Mouse (Mus musculus) CH12.LX (cell line): Measurements from ENCODE around the gene St6galnac6. TPM values are rescaled to one million over a fixed set of nuclear protein-coding genes. Genes with fewer than 3 reads are reported as not detected.

Experiments used
- DNase-seq: peaks from one replicate; pipeline ENCODE4 v3.0.0-alpha.2; 2013; ENCODE audit errors: extremely low read depth
- H3K27ac ChIP-seq: 2 replicates; pipeline ENCODE4 v1.5.1; 2012; ENCODE audit warnings: low read depth, mild to moderate bottlenecking, control low read depth, moderate library complexity; ENCODE audit not compliant: insufficient read depth
- H3K27me3 ChIP-seq: replicated peaks from 2 replicates; pipeline ENCODE3; 2012; ENCODE audit warnings: inconsistent platforms
- H3K36me3 ChIP-seq, 2 experiments: replicated peaks in 1 of 2; 2 replicates each; pipeline versions ENCODE3 to v1.6.1; 2012; ENCODE audit warnings: inconsistent platforms in 1 of 2, low read length in 1 of 2, mild to moderate bottlenecking in 1 of 2, mixed read lengths in 1 of 2, moderate library complexity in 1 of 2; ENCODE audit not compliant: control insufficient read depth in 1 of 2, insufficient read depth in 1 of 2
- H3K4me1 ChIP-seq, 2 experiments: 2 replicates each; pipeline ENCODE4 v1.6.1; 2012; ENCODE audit warnings: inconsistent platforms in 1 of 2, moderate library complexity in 1 of 2; ENCODE audit not compliant: insufficient read depth in 2 of 2, control insufficient read depth in 1 of 2
- H3K4me2 ChIP-seq: 2 replicates; pipeline ENCODE4 v1.6.1; 2012; ENCODE audit warnings: low read depth, mild to moderate bottlenecking, control low read depth; ENCODE audit not compliant: poor library complexity, insufficient read depth, severe bottlenecking
- H3K4me3 ChIP-seq, 3 experiments: fragments of 150-350 bp in 1 of 3; sonication (generic) in 1 of 3; replicated peaks in 1 of 3; 2 replicates each; pipeline versions ENCODE3 to v1.5.1; 2011 to 2012; ENCODE audit warnings: low read depth in 2 of 3, low read length in 2 of 3, mild to moderate bottlenecking in 2 of 3, moderate library complexity in 2 of 3, control low read depth in 1 of 3, improper control_type of control experiment in 1 of 3, inconsistent platforms in 1 of 3, mixed read lengths in 1 of 3; ENCODE audit not compliant: poor library complexity in 1 of 3
- H3K79me2 ChIP-seq: replicated peaks from 2 replicates; pipeline ENCODE4 v1.6.1; 2012; ENCODE audit warnings: mild to moderate bottlenecking, moderate library complexity; ENCODE audit not compliant: control insufficient read depth, poor library complexity, insufficient read depth, severe bottlenecking; ENCODE audit errors: extremely low read depth
- H3K9ac ChIP-seq: 2 replicates; pipeline ENCODE4 v1.6.1; 2012; ENCODE audit warnings: low read depth, mild to moderate bottlenecking, control low read depth, moderate library complexity; ENCODE audit not compliant: insufficient read depth
- H3K9me3 ChIP-seq: replicated peaks from 2 replicates; pipeline ENCODE3; 2012; ENCODE audit warnings: low read length, inconsistent platforms, mixed read lengths
- CTCF ChIP-seq, 2 experiments: IDR thresholded peaks in 1 of 2; conservative IDR thresholded peaks in 1 of 2; 2 replicates each; pipeline ENCODE4 v1.5.1; 2011 to 2012; ENCODE audit warnings: low read depth in 2 of 2, low read length in 2 of 2, improper control_type of control experiment in 1 of 2, inconsistent platforms in 1 of 2, mild to moderate bottlenecking in 1 of 2, moderate library complexity in 1 of 2
- E2F4 ChIP-seq: IDR thresholded peaks from 2 replicates; pipeline ENCODE4 v1.6.1; 2011; ENCODE audit warnings: low read depth, low read length, improper control_type of control experiment; ENCODE audit not compliant: insufficient replicate concordance
- ETS1 ChIP-seq: conservative IDR thresholded peaks from 2 replicates; pipeline ENCODE4 v1.6.1; 2012; ENCODE audit warnings: low read depth, mild to moderate bottlenecking, inconsistent platforms, low read length, improper control_type of control experiment, moderate library complexity
- GABPA ChIP-seq: IDR thresholded peaks from 2 replicates; pipeline ENCODE4 v1.6.1; 2012; ENCODE audit warnings: low read depth, low read length, improper control_type of control experiment, inconsistent platforms; ENCODE audit not compliant: insufficient replicate concordance
- HCFC1 ChIP-seq: IDR thresholded peaks from 2 replicates; pipeline ENCODE4 v1.6.1; 2012; ENCODE audit warnings: low read depth, mild to moderate bottlenecking, inconsistent platforms, low read length, improper control_type of control experiment
- JUN ChIP-seq: IDR thresholded peaks from 2 replicates; pipeline ENCODE4 v1.6.1; 2011; ENCODE audit warnings: low read depth, mild to moderate bottlenecking, low read length, improper control_type of control experiment, moderate library complexity; ENCODE audit not compliant: insufficient read depth
- JUND ChIP-seq: conservative IDR thresholded peaks from 2 replicates; pipeline ENCODE4 v1.6.1; 2011; ENCODE audit warnings: low read depth, low read length, improper control_type of control experiment
- MAFK ChIP-seq: IDR thresholded peaks from 2 replicates; pipeline ENCODE4 v1.6.1; 2011; ENCODE audit warnings: low read length, improper control_type of control experiment; ENCODE audit not compliant: insufficient replicate concordance
- MAX ChIP-seq: IDR thresholded peaks from 2 replicates; pipeline ENCODE4 v1.6.1; 2011; ENCODE audit warnings: low read length, improper control_type of control experiment
- NRF1 ChIP-seq: IDR thresholded peaks from 2 replicates; pipeline ENCODE4 v1.6.1; 2014; ENCODE audit warnings: low read depth, mild to moderate bottlenecking, inconsistent platforms, low read length, improper control_type of control experiment, moderate library complexity
- PAX5 ChIP-seq: IDR thresholded peaks from 2 replicates; pipeline ENCODE4 v1.6.1; 2012; ENCODE audit warnings: low read length, inconsistent platforms, mixed read lengths
- RCOR1 ChIP-seq: conservative IDR thresholded peaks from 2 replicates; pipeline ENCODE4 v1.6.1; 2012; ENCODE audit warnings: low read depth, mild to moderate bottlenecking, inconsistent platforms, low read length, improper control_type of control experiment
- SMC3 ChIP-seq: IDR thresholded peaks from 2 replicates; pipeline ENCODE4 v1.6.1; 2011; ENCODE audit warnings: low read depth, low read length, improper control_type of control experiment
- TBP ChIP-seq: conservative IDR thresholded peaks from 2 replicates; pipeline ENCODE4 v1.6.1; 2011; ENCODE audit warnings: low read depth, low read length, improper control_type of control experiment
- TCF12 ChIP-seq: IDR thresholded peaks from 2 replicates; pipeline ENCODE4 v1.6.1; 2014; ENCODE audit warnings: low read depth, mild to moderate bottlenecking, inconsistent platforms, low read length, improper control_type of control experiment
- USF1 ChIP-seq: IDR thresholded peaks from 2 replicates; pipeline ENCODE4 v1.6.1; 2014; ENCODE audit warnings: low read depth, mild to moderate bottlenecking, inconsistent platforms, low read length, improper control_type of control experiment
- ZNF384 ChIP-seq: IDR thresholded peaks from 2 replicates; pipeline ENCODE4 v1.6.1; 2012; ENCODE audit warnings: low read depth, low read length, improper control_type of control experiment, inconsistent platforms
- dilution Hi-C: fragments of 300-500 bp; cut with MboI; formaldehyde crosslinking; loops from 2 replicates; pipeline ENCODE4 v1.14.3; 2020; ENCODE audit warnings: low sequenced_read_pairs; ENCODE audit not compliant: extremely low pct_unique_long_range_greater_than_20kb, extremely low pct_ligation_motif_present
- in situ Hi-C: fragments of 300-500 bp; cut with MboI; formaldehyde crosslinking; loops from 3 replicates; pipeline ENCODE4 v1.14.3; 2019; ENCODE audit warnings: low sequenced_read_pairs, low pct_ligation_motif_present, low pct_unique_long_range_greater_than_20kb, mixed read lengths
- polyA plus RNA-seq: library from polyadenylated mRNA; unstranded; fragments of >175 nt; gene quantifications from 2 replicates; pipeline ENCODE4 v1.2.1, GENCODE M21; 2012; ENCODE audit warnings: low read depth; ENCODE audit not compliant: insufficient read length
- total RNA-seq, 2 experiments: library from RNA; depleted of rRNA; stranded (reverse); fragments of 300-350 nt in 1 of 2; fragments of >200 nt in 1 of 2; gene quantifications; 2 replicates each; pipeline ENCODE4 v1.2.3; 2012 to 2014

The St6galnac6 gene
- total and polyA plus RNA-seq, 3 experiments, result 12.9 to 13.9 (median 13.3) TPM

DNA sequence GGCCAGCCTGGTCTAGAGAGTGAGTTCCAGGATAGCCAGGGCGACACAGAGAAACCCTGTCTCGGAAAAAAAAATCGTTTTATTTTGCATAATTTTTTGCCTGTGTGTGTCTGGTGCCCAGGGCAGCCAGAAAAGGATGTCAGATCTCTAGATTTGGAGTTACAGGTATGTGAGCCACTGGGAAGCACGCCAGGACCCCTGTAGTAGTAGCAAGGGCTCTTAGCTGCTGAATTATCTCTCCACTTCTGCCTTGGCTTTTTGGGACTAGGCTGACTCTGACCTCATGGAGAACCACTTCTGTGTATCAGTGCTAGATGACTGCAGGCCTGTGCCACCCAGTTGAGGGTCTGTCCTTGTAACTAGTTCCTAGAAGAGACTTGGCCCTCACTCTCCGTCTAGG, 42.3 kb downstream of the St6galnac6 start:
- Histone ChIP-seq H3K79me2 (no peaks in the 10 kb centered on the region), H3K9me3 (no peaks in the 10 kb centered on the region), H3K9ac (no peak overlapping the region), H3K36me3 (no peaks in the 10 kb centered on the region), H3K4me2 (no peak overlapping the region), H3K27me3 (no peaks in the 10 kb centered on the region), H3K4me3 (no peak overlapping the region), H3K4me1 (peaks cover 9 to 20% of the 10 kb centered on the region in 2 experiments), H3K27ac (no peak overlapping the region)
- no peak for TF ChIP-seq USF1
- in situ Hi-C loops (no loop called here), dilution Hi-C loops (no loop called here)
- no peak for DNase-seq

DNA sequence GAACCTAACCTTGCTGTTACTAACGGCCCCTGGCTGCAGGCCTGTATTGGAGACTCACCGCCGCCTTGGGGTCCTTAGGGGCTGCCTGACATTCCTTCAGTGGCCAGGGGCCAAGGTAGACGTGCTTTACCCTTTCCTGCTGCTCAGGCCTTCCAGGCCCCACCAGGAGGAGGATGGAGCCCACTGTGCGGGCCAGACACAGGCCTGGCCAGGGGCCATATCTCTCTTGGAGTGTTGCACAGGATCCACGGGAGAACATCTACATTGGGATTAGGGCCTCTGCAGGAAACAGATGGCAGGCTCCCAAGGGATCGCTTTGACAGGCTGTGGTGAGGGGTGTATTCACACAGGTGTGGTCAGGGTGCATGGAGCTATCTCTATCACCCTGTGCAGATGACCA, 43.3 kb downstream of the St6galnac6 start:
- TF ChIP-seq JUND (no peak), MAFK (no peak), ZNF384 (no peak), TCF12 (no peak), ETS1 (no peak), GABPA (no peak), JUN (no peak), TBP (no peak), CTCF (conservative IDR thresholded peaks at IDR 0.05 in 1 of 2, IDR thresholded peaks at IDR 0.05 in 1 of 2; ENCODE audit: low read depth in 2 of 2, low read length in 2 of 2) (no peak), SMC3 (no peak), NRF1 (no peak), HCFC1 (no peak), USF1 (no peak)
- TF ChIP-seq, all 38 proteins: peak for 0
- in situ Hi-C loops (no loop called here), dilution Hi-C loops (no loop called here)
- Histone ChIP-seq H3K4me3 (no peak overlapping the region), H3K27me3 (no peaks in the 10 kb centered on the region), H3K4me2 (no peak overlapping the region), H3K9ac (no peak overlapping the region), H3K79me2 (no peaks in the 10 kb centered on the region), H3K9me3 (no peaks in the 10 kb centered on the region), H3K36me3 (no peaks in the 10 kb centered on the region), H3K4me1 (peaks cover 7 to 17% of the 10 kb centered on the region in 2 experiments), H3K27ac (no peak overlapping the region)
- no peak for DNase-seq

DNA sequence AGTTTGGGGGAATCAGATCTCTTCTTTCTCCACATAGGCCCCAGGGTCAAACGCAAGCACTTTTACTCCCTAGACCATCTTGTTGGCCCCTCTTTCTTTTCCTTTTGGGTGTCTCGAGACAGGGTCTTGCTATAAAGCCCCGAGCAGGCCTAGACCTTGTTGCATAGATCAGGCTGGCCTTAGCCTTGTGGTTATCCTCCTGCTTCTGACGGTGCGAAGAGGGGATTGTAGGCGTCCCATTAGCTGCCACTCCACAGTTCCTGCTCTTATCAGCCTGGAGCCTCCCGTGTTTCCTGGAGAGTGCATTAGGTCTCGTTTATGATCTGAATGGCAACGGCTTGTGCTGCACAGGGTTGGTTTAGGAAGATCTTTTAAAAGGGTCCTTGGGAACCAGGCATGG, 44.6 kb downstream of the St6galnac6 start:
- Histone ChIP-seq H3K27ac (no peak overlapping the region), H3K4me2 (no peak overlapping the region)
- dilution Hi-C loops, result no loop called here

More for the DNA sequence above, 44.6 kb downstream of the St6galnac6 start:
- peaks cover 3 to 10% of the 10 kb centered on the region in 2 experiments; a peak in 2 of 4 replicates for H3K4me1 ChIP-seq
- no peak overlapping the region for H3K4me3 ChIP-seq
- H3K36me3 ChIP-seq, result no peaks in the 10 kb centered on the region
- TF ChIP-seq MAX (no peak), SMC3 (no peak), GABPA (no peak), PAX5 (no peak), TBP (no peak), RCOR1 (no peak), CTCF (conservative IDR thresholded peaks at IDR 0.05 in 1 of 2, IDR thresholded peaks at IDR 0.05 in 1 of 2; ENCODE audit: low read depth in 2 of 2, low read length in 2 of 2) (no peak), E2F4 (no peak)
- no peaks in the 10 kb centered on the region for H3K79me2 ChIP-seq
- H3K9ac ChIP-seq, result no peak overlapping the region
- no peaks in the 10 kb centered on the region for H3K27me3 ChIP-seq
- in situ Hi-C loops, result no loop called here
- DNase-seq, result no peak
- no peaks in the 10 kb centered on the region for H3K9me3 ChIP-seq
